Mouse (Mus musculus) C2C12 (cell line): ENCODE data around the gene St3gal2. TPM values are rescaled to one million over a fixed set of nuclear protein-coding genes. Genes with fewer than 3 reads are reported as not detected.
"Not testable (repeated sequence)": the region's sequence is repeated elsewhere in the genome, so short reads cannot be mapped to it uniquely, and the experiment has no call there.

ENCODE experiments used
- H3K27me3 ChIP-seq: one replicate; pipeline ENCODE4 v1.6.1; 2011; ENCODE audit not compliant: control insufficient read depth, insufficient read depth, insufficient read length
- H3K36me3 ChIP-seq: one replicate; pipeline ENCODE4 v1.6.1; 2011; ENCODE audit not compliant: control insufficient read depth, insufficient read depth
- H3K4me3 ChIP-seq: one replicate; pipeline ENCODE4 v1.5.1; 2011; ENCODE audit warnings: mild to moderate bottlenecking, control low read depth; ENCODE audit not compliant: poor library complexity, insufficient read depth, severe bottlenecking
- H3K79me2 ChIP-seq: one replicate; pipeline ENCODE4 v1.6.1; 2011; ENCODE audit not compliant: control insufficient read depth, insufficient read depth
- H3K79me3 ChIP-seq: one replicate; pipeline ENCODE4 v1.6.1; 2011; ENCODE audit warnings: low read depth, control low read depth
- H3ac ChIP-seq: one replicate; pipeline ENCODE3; 2011; ENCODE audit warnings: low read depth; ENCODE audit not compliant: control insufficient read depth, insufficient read length
- CEBPB ChIP-seq: IDR thresholded peaks from one replicate; pipeline ENCODE4 v1.6.1; 2011; ENCODE audit warnings: low read depth, mild to moderate bottlenecking, control low read depth, moderate library complexity
- CTCF ChIP-seq: IDR thresholded peaks from one replicate; pipeline ENCODE4 v1.5.1; 2011; ENCODE audit not compliant: control insufficient read depth, insufficient read depth, insufficient read length
- FOSL1 ChIP-seq: IDR thresholded peaks from one replicate; pipeline ENCODE4 v1.8.0; 2011; ENCODE audit warnings: mild to moderate bottlenecking, low read length; ENCODE audit not compliant: poor library complexity, insufficient read depth, severe bottlenecking
- MAX ChIP-seq: IDR thresholded peaks from one replicate; pipeline ENCODE4 v1.6.1; 2011; ENCODE audit warnings: mild to moderate bottlenecking, control low read depth
- MYOD1 ChIP-seq: IDR thresholded peaks from one replicate; pipeline ENCODE4 v1.6.1; 2011; ENCODE audit warnings: low read depth; ENCODE audit not compliant: control insufficient read depth, insufficient read length
- MYOG ChIP-seq: IDR thresholded peaks from one replicate; pipeline ENCODE4 v1.6.1; 2011; ENCODE audit not compliant: control insufficient read depth, insufficient read length; ENCODE audit errors: extremely low read depth
- USF1 ChIP-seq: IDR thresholded peaks from one replicate; pipeline ENCODE4 v1.6.1; 2011; ENCODE audit warnings: low read depth, mild to moderate bottlenecking, control low read depth, moderate library complexity
- polyA plus RNA-seq: library from polyadenylated mRNA; unstranded; fragments of >200 nt; fragmentation: generic; extraction: Trizol; gene quantifications from one replicate; pipeline ENCODE4 v1.2.1, GENCODE M21; 2012; ENCODE audit warnings: missing spikeins

St3gal2 gene
- polyA plus RNA-seq, 1 experiment, result 23.3 TPM

DNA sequence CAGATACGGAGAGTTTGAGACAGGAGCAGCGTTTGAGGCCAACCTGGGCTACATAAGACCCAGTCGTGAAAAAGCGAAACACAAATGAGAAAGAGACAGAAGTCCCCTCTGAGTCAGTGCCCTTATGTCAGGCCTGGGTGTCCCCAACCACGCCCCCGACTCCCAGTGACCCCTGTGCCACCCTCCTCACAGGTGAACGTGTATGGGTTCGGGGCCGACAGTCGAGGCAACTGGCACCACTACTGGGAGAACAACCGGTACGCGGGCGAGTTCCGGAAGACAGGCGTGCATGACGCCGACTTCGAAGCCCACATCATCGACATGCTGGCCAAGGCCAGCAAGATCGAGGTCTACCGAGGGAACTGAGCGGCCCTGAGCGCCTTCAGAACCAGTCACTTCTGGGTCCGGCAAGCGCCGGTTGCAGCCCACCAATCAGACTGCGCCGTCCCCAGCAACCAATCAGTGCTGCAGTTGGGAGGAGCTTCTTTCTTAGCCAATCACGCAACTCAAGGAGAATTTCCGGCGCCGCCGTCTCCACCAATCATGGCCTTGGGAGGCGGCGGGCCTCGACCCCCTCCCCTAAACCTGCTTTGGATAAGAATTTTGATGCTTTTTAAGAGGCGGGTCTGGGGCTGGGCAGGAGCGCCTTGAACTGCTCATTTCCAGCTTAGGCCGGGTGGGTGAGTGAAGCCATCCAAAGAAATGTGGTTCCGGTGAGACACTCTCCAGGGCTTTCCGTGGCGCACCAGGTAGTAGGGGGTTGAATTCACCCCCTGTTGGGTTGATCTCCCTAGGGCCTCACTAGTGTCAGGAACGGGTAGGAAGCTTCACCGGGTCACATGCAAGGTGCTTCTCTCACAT is 50.4 kb downstream of the St3gal2 start:
- Histone ChIP-seq H3K36me3 (peaks cover 69% of the 10 kb centered on the region), H3K27me3 (no peaks in the 10 kb centered on the region)

DNA sequence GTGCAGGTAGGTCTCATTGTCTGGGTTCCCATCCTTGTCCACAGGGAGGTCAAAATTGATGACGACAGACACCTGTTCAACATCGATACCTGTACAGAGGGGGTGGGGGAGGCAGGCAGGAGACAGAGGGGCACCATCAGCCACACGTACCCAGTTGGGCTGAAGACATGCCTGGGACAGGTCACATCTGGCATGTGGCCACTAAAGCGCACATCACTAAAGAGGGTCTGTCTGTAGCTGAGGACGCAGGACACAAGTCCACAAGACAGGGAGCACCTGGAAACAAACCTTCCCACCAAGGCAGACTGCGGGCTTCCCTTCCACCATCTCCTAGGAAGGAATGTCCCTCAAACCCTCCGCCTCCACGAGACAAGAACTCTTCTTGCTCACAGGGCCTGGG is 56.8 kb downstream of the St3gal2 start:
- not testable (repeated sequence) for H3K79me3 ChIP-seq, H3ac ChIP-seq, H3K79me2 ChIP-seq, H3K4me3 ChIP-seq, H3K27me3 ChIP-seq
- peaks cover 61% of the 10 kb centered on the region for H3K36me3 ChIP-seq

More for the DNA sequence above, 50.4 kb downstream of the St3gal2 start:
- H3K4me3 ChIP-seq, result no peak overlapping the region
- TF ChIP-seq MYOG (no peak), MAX (no peak), CTCF (no peak), USF1 (no peak), FOSL1 (no peak), MYOD1 (no peak), CEBPB (no peak)
- H3K79me3 ChIP-seq, result no peaks in the 10 kb centered on the region
- no peak overlapping the region for H3ac ChIP-seq
- H3K79me2 ChIP-seq, result no peaks in the 10 kb centered on the region

DNA sequence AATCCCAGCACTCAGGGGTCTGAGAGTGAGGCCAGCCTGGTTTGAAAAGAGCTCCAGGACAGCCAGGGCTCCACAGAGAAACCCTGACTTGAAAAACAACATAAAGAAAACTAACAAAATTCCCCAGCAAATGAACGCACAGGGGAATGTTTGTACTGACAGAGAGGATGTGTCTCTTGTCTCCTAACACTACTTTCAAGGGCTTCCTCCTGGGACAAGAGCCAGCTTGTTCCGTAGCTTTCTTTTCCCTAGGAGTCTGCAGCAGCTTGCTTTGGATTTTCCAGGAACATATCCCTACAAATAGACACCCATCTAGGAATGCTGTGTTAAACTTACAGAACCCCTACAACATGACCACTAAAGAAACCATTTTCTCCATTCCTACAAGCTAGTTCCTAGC is 58.3 kb downstream of the St3gal2 start:
- not testable (repeated sequence) for H3K79me3 ChIP-seq, H3K27me3 ChIP-seq, H3ac ChIP-seq, H3K79me2 ChIP-seq, H3K4me3 ChIP-seq
- H3K36me3 ChIP-seq, result peaks cover 62% of the 10 kb centered on the region

DNA sequence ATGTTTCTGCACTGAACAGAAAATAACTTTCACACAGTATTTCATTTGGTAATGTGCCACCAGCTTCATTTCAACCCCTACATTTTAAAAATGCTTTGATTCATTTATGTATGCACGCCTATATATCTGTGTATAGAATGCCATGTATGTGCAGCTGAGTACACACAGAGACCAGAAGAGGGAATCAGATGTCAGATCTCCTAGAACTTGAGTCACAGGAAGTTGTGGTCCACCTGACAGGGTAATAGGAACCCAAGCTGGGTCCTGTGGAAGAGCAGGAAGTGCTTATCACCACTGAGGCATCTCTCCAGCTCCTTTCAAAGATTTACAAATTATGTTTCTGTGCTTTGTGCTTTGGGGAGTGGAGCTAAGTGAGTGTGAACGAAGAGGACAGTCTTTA is 61.6 kb downstream of the St3gal2 start:
- Histone ChIP-seq H3ac (no peak overlapping the region), H3K4me3 (no peak overlapping the region), H3K79me3 (no peaks in the 10 kb centered on the region), H3K79me2 (no peaks in the 10 kb centered on the region), H3K36me3 (peaks cover 77% of the 10 kb centered on the region), H3K27me3 (no peaks in the 10 kb centered on the region)
- TF ChIP-seq MYOD1 (peak; percentile 18), CTCF (no peak)

DNA sequence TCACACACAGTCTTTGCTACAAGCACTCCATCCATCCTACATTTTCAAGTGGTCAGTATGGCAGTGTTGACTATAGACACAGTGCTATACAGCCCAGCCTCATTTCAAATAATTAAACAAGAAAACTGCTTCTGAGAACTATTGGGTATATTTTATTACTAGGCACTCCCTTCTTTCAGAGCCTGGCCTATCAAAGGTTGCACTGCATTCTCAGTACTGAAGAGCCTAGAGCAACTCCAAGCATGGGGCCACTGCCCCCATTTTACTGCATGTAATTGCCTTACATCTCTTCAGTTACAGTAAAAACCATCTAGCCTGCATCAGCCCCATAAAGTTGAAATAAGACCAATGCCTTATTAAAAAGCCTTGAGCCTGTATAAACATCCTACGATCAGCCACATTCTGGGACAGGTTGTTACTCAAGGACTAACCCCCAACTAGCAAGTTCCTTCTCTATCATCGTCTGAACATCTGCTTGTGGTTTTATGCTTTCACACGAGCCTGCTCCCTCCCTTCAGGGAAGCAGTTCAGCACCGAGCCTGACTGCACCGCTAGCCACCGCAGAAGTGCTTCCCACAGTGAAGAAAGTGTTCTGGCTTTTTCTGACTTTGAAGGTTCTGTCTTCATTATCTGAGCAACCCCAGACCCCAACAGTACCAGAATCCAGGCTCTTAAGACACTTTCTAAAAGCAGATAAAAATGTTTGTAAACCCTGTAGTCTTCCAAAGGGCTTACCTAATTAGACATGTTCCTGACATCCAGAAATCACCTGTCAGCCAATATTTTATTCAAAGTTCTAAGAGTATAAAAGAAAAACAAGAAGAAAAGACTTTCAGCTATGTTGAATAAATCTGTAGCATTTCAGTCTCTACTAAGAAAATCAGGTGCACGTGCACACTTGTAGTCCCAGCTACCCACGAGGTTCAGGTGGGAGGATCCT is 68.4 kb downstream of the St3gal2 start:
- no peak for TF ChIP-seq USF1
- TF ChIP-seq FOSL1, result no peak
- no peak for TF ChIP-seq CEBPB
- TF ChIP-seq MAX, result no peak
- no peak for TF ChIP-seq MYOD1
- no peak for TF ChIP-seq CTCF
- no peak for TF ChIP-seq MYOG
- H3K36me3 ChIP-seq, result peaks cover 90% of the 10 kb centered on the region

DNA sequence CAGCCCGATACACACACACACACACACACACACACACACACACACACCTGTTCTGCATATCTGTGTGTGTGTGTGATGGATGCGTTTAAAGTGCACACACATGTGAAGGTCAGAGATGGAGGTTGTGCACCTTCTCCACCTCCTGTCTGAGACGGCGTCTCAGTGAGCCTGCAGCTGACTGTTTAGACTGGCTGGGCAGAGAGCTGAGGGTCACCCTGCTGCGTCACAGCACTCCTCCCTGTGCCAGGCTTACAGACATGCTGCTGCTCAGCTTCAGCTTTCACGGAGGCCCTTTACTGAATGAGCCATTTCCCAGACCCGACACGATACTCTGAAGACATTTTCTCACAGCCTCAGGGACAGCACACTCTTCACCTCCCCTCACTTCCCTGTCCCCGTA is 70.3 kb downstream of the St3gal2 start:
- H3K27me3 ChIP-seq, result no peaks in the 10 kb centered on the region
- TF ChIP-seq MYOG (no peak), FOSL1 (no peak), USF1 (no peak), CEBPB (no peak), MYOD1 (no peak), MAX (no peak), CTCF (no peak)
- peaks cover 77% of the 10 kb centered on the region for H3K36me3 ChIP-seq
- H3ac ChIP-seq, result no peak overlapping the region
- peaks cover 30% of the 10 kb centered on the region for H3K79me2 ChIP-seq
- H3K4me3 ChIP-seq, result no peak overlapping the region
- peaks cover 22% of the 10 kb centered on the region for H3K79me3 ChIP-seq

More for the DNA sequence above, 68.4 kb downstream of the St3gal2 start:
- Histone ChIP-seq H3K27me3 (no peaks in the 10 kb centered on the region), H3K79me3 (peaks cover 5% of the 10 kb centered on the region), H3K79me2 (peaks cover 10% of the 10 kb centered on the region), H3ac (no peak overlapping the region), H3K4me3 (no peak overlapping the region)
